Mouse (Mus musculus) intestine, postnatal 0 days (tissue): ENCODE data around the gene Srpx. TPM values are rescaled to one million over a fixed set of nuclear protein-coding genes. Genes with fewer than 3 reads are reported as not detected.

Experiments
- ATAC-seq: fragments of 200-750 bp; cut with Nextera tagmentation; 2 replicates; pipeline ENCODE4 v1.8.0; 2017; ENCODE audit warnings: mild to moderate bottlenecking, moderate TSS enrichment, moderate library complexity
- H3K27ac ChIP-seq: fragments of 300-500 bp; sonication (generic); 2 replicates; pipeline ENCODE4 v1.5.1; 2014; ENCODE audit warnings: mild to moderate bottlenecking, low read depth, low read length, moderate library complexity
- H3K27me3 ChIP-seq: fragments of 300-500 bp; sonication (generic); replicated peaks from 2 replicates; pipeline ENCODE4 v1.6.1; 2014; ENCODE audit warnings: low read length, mixed read lengths; ENCODE audit not compliant: control insufficient read depth, insufficient read depth
- H3K36me3 ChIP-seq: fragments of 300-500 bp; sonication (generic); 2 replicates; pipeline ENCODE4 v1.6.1; 2014; ENCODE audit warnings: mild to moderate bottlenecking, moderate library complexity; ENCODE audit not compliant: control insufficient read depth, insufficient read depth
- H3K4me1 ChIP-seq: fragments of 300-500 bp; sonication (generic); replicated peaks from 2 replicates; pipeline ENCODE4 v1.6.1; 2014; ENCODE audit warnings: antibody characterized with exemption, low read length, mixed read lengths; ENCODE audit not compliant: control insufficient read depth, insufficient read depth
- H3K4me2 ChIP-seq: fragments of 300-500 bp; sonication (generic); replicated peaks from 2 replicates; pipeline ENCODE4 v1.6.1; 2014; ENCODE audit warnings: low read depth, mild to moderate bottlenecking, moderate library complexity
- H3K4me3 ChIP-seq: fragments of 300-500 bp; sonication (generic); 2 replicates; pipeline ENCODE4 v1.5.1; 2014; ENCODE audit warnings: low read depth, low read length
- H3K9ac ChIP-seq: fragments of 300-500 bp; sonication (generic); 2 replicates; pipeline ENCODE4 v1.6.1; 2014; ENCODE audit warnings: mild to moderate bottlenecking, low read depth, low read length
- H3K9me3 ChIP-seq: fragments of 300-500 bp; sonication (generic); 2 replicates; pipeline ENCODE4 v1.6.1; 2016; ENCODE audit warnings: mixed run types; ENCODE audit not compliant: control insufficient read depth
- CTCF ChIP-seq: sonication (generic); IDR thresholded peaks from 2 replicates; pipeline ENCODE4 v1.5.1; 2016; ENCODE audit warnings: low read depth, mild to moderate bottlenecking, control low read depth, antibody characterized with exemption, moderate library complexity
- WGBS: fragments of 180-500 bp; shearing (Covaris S2); extraction: QIAGEN DNeasy Blood & Tissue Kit; methylation state at CpG from one replicate; pipeline ENCODE4 v1.1.7; 2014; 5-methylcytosine and 5-hydroxymethylcytosine counted together
- polyA plus RNA-seq: library from polyadenylated mRNA; unstranded; fragments of >200 nt; fragmentation: Nextera tagmentation; extraction: Ambion mirVana; gene quantifications from 2 replicates; pipeline ENCODE4 v1.2.1, GENCODE M21; 2015

The Srpx gene
- polyA plus RNA-seq, 1 experiment from 2014 or later, result 11.1 TPM

DNA sequence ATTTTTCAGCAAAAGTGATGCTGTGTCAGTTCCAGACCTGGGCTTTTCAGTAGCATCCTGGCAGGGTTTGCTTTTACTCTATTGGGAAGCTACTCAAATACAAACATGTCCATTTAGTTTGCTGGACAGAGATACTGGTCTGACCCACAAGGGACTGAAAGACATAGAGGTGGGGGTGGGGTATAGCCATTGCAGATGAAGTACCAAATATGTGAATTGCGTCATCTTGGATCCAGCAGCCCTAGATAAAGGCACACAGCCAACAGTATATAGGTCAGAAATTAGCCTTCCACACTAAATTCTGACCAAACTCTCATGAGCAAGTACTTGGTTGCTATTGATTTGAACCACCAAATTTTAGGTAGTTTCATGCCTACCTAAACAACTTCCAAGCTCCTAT is 14.8 kb downstream of the Srpx start:
- no peak overlapping the region for H3K27ac ChIP-seq
- no peaks in the 10 kb centered on the region for H3K9me3 ChIP-seq
- no peak overlapping the region for H3K9ac ChIP-seq
- H3K4me2 ChIP-seq, result no peak overlapping the region
- H3K27me3 ChIP-seq, result no peaks in the 10 kb centered on the region
- H3K36me3 ChIP-seq, result no peaks in the 10 kb centered on the region
- WGBS, result 84% methylated on average over 1 of the region's 1 CpGs
- no peak overlapping the region for H3K4me3 ChIP-seq
- H3K4me1 ChIP-seq, result no peaks in the 10 kb centered on the region
- TF ChIP-seq CTCF, result no peak
- no peak for ATAC-seq

DNA sequence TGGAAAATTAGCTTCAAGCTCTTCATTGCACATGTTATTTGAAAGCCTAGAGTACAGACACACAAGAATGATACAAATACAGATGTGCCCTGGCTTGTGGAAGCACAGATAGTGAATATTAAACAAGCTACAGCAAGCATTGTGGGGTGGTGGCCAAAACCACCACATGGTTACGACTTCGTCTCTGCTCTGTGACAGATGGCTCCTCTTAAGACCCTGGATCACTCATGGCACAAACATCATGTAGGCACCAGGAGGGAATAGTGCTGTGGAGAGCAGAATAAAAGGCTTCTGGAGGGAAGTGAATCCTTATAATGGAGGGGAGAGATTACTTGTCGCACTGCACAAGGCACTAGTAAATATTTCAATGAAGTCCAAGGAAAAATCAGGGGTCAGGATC is 21.7 kb downstream of the Srpx start:
- 72% methylated on average over 3 of the region's 3 CpGs for WGBS
- no peak overlapping the region for H3K4me2 ChIP-seq

DNA sequence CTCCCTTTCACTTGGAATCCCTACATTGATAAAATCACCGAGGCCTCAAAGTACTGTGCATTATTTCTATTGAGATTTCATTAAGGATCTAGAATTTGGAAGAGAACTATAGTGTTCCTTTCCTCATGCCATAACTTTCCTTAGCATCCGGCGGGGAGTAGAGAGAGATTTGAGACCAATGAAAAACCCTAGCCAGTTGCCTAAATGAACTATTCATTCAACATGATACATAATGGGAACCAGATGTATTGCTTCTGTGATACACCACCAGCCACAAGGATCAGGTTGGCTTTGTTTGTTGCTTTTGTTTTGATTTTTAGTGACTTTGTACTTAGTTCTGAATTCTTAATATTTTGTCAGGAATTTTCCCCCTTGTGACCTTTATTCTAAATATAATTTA is 37.1 kb downstream of the Srpx start:
- Histone ChIP-seq H3K4me2 (no peak overlapping the region), H3K27me3 (no peaks in the 10 kb centered on the region)
- ATAC-seq, result no peak

More for the DNA sequence above, 21.7 kb downstream of the Srpx start:
- no peak overlapping the region for H3K4me3 ChIP-seq
- H3K27ac ChIP-seq, result no peak overlapping the region
- H3K36me3 ChIP-seq, result no peaks in the 10 kb centered on the region
- TF ChIP-seq CTCF, result no peak
- no peak for ATAC-seq
- H3K9me3 ChIP-seq, result no peaks in the 10 kb centered on the region
- no peak overlapping the region for H3K9ac ChIP-seq
- no peaks in the 10 kb centered on the region for H3K27me3 ChIP-seq
- no peaks in the 10 kb centered on the region for H3K4me1 ChIP-seq

DNA sequence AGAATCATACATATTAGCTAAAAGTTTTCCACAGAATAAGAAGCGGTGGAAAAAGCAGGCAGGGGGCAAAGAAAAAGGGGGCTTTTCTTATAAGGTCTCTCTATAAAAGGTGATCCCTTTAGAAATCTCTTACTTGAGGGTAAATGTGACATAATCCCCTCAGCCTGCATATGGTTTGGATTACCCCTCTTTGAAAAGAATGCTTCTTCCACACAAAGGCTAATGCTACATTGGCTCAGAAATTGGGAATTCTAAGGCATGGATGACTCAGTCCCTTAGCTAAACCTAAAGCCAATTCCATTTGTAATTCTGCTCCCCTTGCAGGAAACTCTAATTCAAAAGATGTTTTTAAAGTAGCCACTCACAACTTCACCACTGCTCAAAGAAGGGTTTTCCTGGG is 37.5 kb downstream of the Srpx start:
- no peak for ATAC-seq
- H3K9me3 ChIP-seq, result no peaks in the 10 kb centered on the region
- 82% methylated on average over 1 of the region's 1 CpGs for WGBS
- no peak overlapping the region for H3K9ac ChIP-seq
- no peaks in the 10 kb centered on the region for H3K4me1 ChIP-seq
- H3K36me3 ChIP-seq, result no peaks in the 10 kb centered on the region
- H3K27ac ChIP-seq, result no peak overlapping the region
- no peak for TF ChIP-seq CTCF
- H3K4me3 ChIP-seq, result no peak overlapping the region
- H3K4me2 ChIP-seq, result no peak overlapping the region
- H3K27me3 ChIP-seq, result no peaks in the 10 kb centered on the region

More for the DNA sequence above, 37.1 kb downstream of the Srpx start:
- TF ChIP-seq CTCF, result no peak
- Histone ChIP-seq H3K4me3 (no peak overlapping the region), H3K9me3 (no peaks in the 10 kb centered on the region), H3K9ac (no peak overlapping the region), H3K27ac (no peak overlapping the region), H3K4me1 (no peaks in the 10 kb centered on the region), H3K36me3 (no peaks in the 10 kb centered on the region)
- 86% methylated on average over 3 of the region's 3 CpGs for WGBS

DNA sequence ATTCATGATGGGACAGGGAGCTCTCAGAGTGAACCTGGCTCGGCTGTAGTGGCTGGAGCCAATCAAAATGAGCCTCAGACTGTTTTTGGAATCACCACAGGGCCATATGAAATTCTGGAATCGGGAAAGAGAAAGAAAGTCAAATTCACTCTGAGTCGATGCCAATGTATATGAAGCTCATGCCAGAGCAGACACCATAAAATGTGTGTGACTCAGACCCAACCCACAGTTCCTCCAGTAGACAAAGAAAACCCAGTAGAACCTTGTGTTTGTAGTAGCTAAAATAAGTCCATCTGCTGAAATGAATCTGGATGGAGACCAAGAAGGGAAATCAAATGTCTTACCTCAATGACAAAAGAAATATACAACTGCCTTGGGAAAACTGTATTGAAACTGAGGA is 43.5 kb downstream of the Srpx start:
- Histone ChIP-seq H3K4me3 (no peak overlapping the region), H3K9me3 (no peaks in the 10 kb centered on the region), H3K36me3 (no peaks in the 10 kb centered on the region), H3K9ac (no peak overlapping the region), H3K4me1 (no peaks in the 10 kb centered on the region), H3K4me2 (no peak overlapping the region), H3K27me3 (no peaks in the 10 kb centered on the region), H3K27ac (no peak overlapping the region)
- ATAC-seq, result no peak
- no peak for TF ChIP-seq CTCF
- WGBS, result 68% methylated on average over 3 of the region's 3 CpGs

DNA sequence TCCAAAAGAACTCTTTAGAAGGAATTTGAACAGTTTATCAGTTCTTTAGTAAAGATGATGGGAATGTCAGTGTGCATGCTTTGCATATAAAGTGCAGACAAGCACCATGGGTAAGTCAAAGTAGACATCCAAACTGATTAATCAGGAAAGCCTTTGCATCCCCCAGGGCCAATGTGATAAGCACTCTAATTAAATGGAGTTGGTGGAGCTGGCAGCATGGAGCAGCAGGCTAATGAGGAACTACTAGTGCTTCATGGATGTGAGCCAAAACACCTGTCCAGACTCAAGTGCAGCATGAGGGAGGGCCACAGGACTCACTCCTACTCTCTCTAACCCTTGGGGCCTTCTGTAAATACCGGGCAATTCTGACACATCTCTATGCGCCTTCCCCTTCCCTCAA is 46.0 kb downstream of the Srpx start:
- no peak overlapping the region for H3K4me3 ChIP-seq
- WGBS, result 69% methylated on average over 2 of the region's 2 CpGs
- H3K4me2 ChIP-seq, result no peak overlapping the region
- no peak for TF ChIP-seq CTCF
- no peaks in the 10 kb centered on the region for H3K27me3 ChIP-seq
- H3K9me3 ChIP-seq, result no peaks in the 10 kb centered on the region
- no peaks in the 10 kb centered on the region for H3K36me3 ChIP-seq
- H3K9ac ChIP-seq, result no peak overlapping the region
- no peak overlapping the region for H3K27ac ChIP-seq
- no peak for ATAC-seq
- H3K4me1 ChIP-seq, result no peaks in the 10 kb centered on the region

DNA sequence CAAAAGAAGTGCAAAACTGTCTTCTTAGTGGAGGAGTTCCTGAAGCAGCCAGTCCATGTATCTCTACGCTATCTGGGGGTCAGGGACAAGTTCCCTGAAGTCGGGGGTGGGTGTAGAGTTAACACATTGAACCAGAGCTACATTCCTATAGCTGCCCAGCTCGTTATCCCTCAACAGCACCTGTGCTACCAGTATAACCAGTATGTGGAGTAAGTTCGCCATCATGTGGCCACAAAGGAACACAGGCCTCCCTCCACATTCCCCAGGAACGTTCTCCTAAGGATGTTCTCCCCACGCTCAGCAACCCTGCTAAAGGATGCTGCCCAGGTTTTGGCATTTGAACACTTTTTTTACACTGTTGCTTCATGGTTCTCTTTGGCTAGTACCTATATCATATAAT is 46.8 kb downstream of the Srpx start:
- Histone ChIP-seq H3K9ac (no peak overlapping the region), H3K4me3 (no peak overlapping the region), H3K4me1 (no peaks in the 10 kb centered on the region), H3K9me3 (no peaks in the 10 kb centered on the region), H3K36me3 (no peaks in the 10 kb centered on the region), H3K4me2 (no peak overlapping the region), H3K27ac (no peak overlapping the region), H3K27me3 (no peaks in the 10 kb centered on the region)
- WGBS, result 24% methylated on average over 6 of the region's 6 CpGs
- ATAC-seq, result no peak
- peak; percentile 69 for TF ChIP-seq CTCF
